Mouse (Mus musculus) stomach, embryonic 15.5 days (tissue): ENCODE measurements around the gene Fam107b. TPM values are rescaled to one million over a fixed set of nuclear protein-coding genes. Genes with fewer than 3 reads are reported as not detected.

ENCODE experiments used
- ATAC-seq: fragments of 200-750 bp; cut with Nextera tagmentation; 2 replicates; pipeline ENCODE4 v1.8.0; 2017; ENCODE audit warnings: low read depth, moderate number of reproducible peaks, moderate TSS enrichment; ENCODE audit not compliant: insufficient read depth, low FRiP score
- H3K27ac ChIP-seq: fragments of 300-500 bp; sonication (generic); 2 replicates; pipeline ENCODE4 v1.5.1; 2015; ENCODE audit warnings: mild to moderate bottlenecking, inconsistent platforms
- H3K27me3 ChIP-seq: fragments of 300-500 bp; sonication (generic); replicated peaks from 2 replicates; pipeline ENCODE4 v1.6.1; 2015; ENCODE audit warnings: inconsistent platforms
- H3K36me3 ChIP-seq: fragments of 300-500 bp; sonication (generic); 2 replicates; pipeline ENCODE4 v1.6.1; 2015; ENCODE audit warnings: inconsistent platforms
- H3K4me1 ChIP-seq: fragments of 300-500 bp; sonication (generic); 2 replicates; pipeline ENCODE4 v1.6.1; 2015; ENCODE audit warnings: inconsistent platforms
- H3K4me2 ChIP-seq: fragments of 300-500 bp; sonication (generic); 2 replicates; pipeline ENCODE4 v1.6.1; 2015; ENCODE audit warnings: mild to moderate bottlenecking, inconsistent platforms
- H3K4me3 ChIP-seq: fragments of 300-500 bp; sonication (generic); replicated peaks from 2 replicates; pipeline ENCODE4 v1.5.1; 2015; ENCODE audit warnings: inconsistent platforms
- H3K9ac ChIP-seq: fragments of 300-500 bp; sonication (generic); 2 replicates; pipeline ENCODE4 v1.6.1; 2015; ENCODE audit warnings: inconsistent platforms
- H3K9me3 ChIP-seq: fragments of 300-500 bp; sonication (generic); 2 replicates; pipeline ENCODE4 v1.6.1; 2016; ENCODE audit warnings: inconsistent platforms
- WGBS: fragments of 180-500 bp; shearing (Covaris S2); methylation state at CpG from one replicate; pipeline ENCODE4 v1.1.7; 2015; 5-methylcytosine and 5-hydroxymethylcytosine counted together
- polyA plus RNA-seq: library from polyadenylated mRNA; unstranded; fragments of >200 nt; fragmentation: Nextera tagmentation; extraction: Ambion mirVana; gene quantifications from 2 replicates; pipeline ENCODE4 v1.2.1, GENCODE M21; 2015

The Fam107b gene
- polyA plus RNA-seq, 1 experiment from 2014 or later = 36.4 TPM

GRCm38 (mm10) chr2:3672654-3673367 lies 102.5 kb downstream of the Fam107b start:
- H3K27ac ChIP-seq = no peak overlapping the region
- 53% methylated on average over 5 of the region's 5 CpGs for WGBS
- no peak overlapping the region for H3K4me3 ChIP-seq
- H3K9ac ChIP-seq = no peak overlapping the region
- no peak for ATAC-seq
- H3K9me3 ChIP-seq = no peaks in the 10 kb centered on the region
- H3K4me2 ChIP-seq = no peak overlapping the region
- no peaks in the 10 kb centered on the region for H3K36me3 ChIP-seq
- no peaks in the 10 kb centered on the region for H3K27me3 ChIP-seq
- H3K4me1 ChIP-seq = no peaks in the 10 kb centered on the region

GRCm38 (mm10) chr2:3675481-3675880 lies 105.2 kb downstream of the Fam107b start:
- H3K4me3 ChIP-seq = no peak overlapping the region
- H3K27ac ChIP-seq = no peak overlapping the region
- no peak for ATAC-seq
- H3K4me1 ChIP-seq = no peaks in the 10 kb centered on the region
- 91% methylated on average over 1 of the region's 1 CpGs for WGBS
- H3K27me3 ChIP-seq = no peaks in the 10 kb centered on the region
- H3K4me2 ChIP-seq = no peak overlapping the region
- no peaks in the 10 kb centered on the region for H3K9me3 ChIP-seq
- H3K9ac ChIP-seq = no peak overlapping the region
- no peaks in the 10 kb centered on the region for H3K36me3 ChIP-seq

GRCm38 (mm10) chr2:3682699-3683098 lies 112.4 kb downstream of the Fam107b start:
- WGBS = 48% methylated on average over 4 of the region's 4 CpGs
- no peak overlapping the region for H3K27ac ChIP-seq
- peaks cover 4% of the 10 kb centered on the region for H3K4me1 ChIP-seq
- no peaks in the 10 kb centered on the region for H3K9me3 ChIP-seq
- no peaks in the 10 kb centered on the region for H3K27me3 ChIP-seq
- H3K36me3 ChIP-seq = no peaks in the 10 kb centered on the region
- H3K9ac ChIP-seq = no peak overlapping the region
- no peak overlapping the region for H3K4me2 ChIP-seq
- no peak overlapping the region for H3K4me3 ChIP-seq
- ATAC-seq = no peak

GRCm38 (mm10) chr2:3683343-3683742 lies 113.1 kb downstream of the Fam107b start:
- Histone ChIP-seq H3K27ac (no peak overlapping the region), H3K9me3 (no peaks in the 10 kb centered on the region), H3K9ac (no peak overlapping the region), H3K4me3 (no peak overlapping the region), H3K36me3 (no peaks in the 10 kb centered on the region), H3K4me1 (peaks cover 4% of the 10 kb centered on the region), H3K4me2 (no peak overlapping the region), H3K27me3 (no peaks in the 10 kb centered on the region)
- WGBS = 68% methylated on average over 5 of the region's 5 CpGs
- ATAC-seq = no peak

- no peak overlapping the region for H3K4me2 ChIP-seq
- no peaks in the 10 kb centered on the region for H3K36me3 ChIP-seq
- no peaks in the 10 kb centered on the region for H3K9me3 ChIP-seq
- ATAC-seq = no peak
- peaks cover 4% of the 10 kb centered on the region for H3K4me1 ChIP-seq
- no peaks in the 10 kb centered on the region for H3K27me3 ChIP-seq
- no peak overlapping the region for H3K9ac ChIP-seq
- H3K27ac ChIP-seq = no peak overlapping the region
- 22% methylated on average over 6 of the region's 6 CpGs for WGBS
- H3K4me3 ChIP-seq = no peak overlapping the region
These were observed 113.5 kb downstream of the Fam107b start for GRCm38 (mm10) chr2:3683751-3684229.

DNA sequence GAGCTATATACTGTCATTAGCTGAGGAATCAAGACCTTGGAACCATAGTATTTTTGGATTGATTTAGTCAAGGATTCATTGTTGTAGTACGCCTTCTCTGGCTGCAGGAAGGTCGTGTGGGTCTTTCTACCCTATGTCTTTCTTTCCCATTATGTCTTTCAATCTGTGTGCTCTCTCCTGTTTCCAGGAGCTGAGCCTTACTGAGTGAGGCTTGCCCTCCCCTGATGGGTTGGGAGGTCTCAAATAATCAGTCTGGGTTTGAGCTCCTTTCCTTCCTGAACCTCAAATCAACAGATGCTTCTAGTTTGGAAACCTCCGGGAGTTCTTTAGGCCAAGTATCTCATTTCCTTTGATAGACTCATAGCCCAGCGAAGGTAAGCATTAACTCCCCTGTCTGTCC lies 119.9 kb downstream of the Fam107b start:
- no peak for ATAC-seq
- no peak overlapping the region for H3K9ac ChIP-seq
- 72% methylated on average over 4 of the region's 4 CpGs for WGBS
- no peaks in the 10 kb centered on the region for H3K36me3 ChIP-seq
- no peak overlapping the region for H3K4me3 ChIP-seq
- H3K27me3 ChIP-seq = no peaks in the 10 kb centered on the region
- H3K9me3 ChIP-seq = no peaks in the 10 kb centered on the region
- no peak overlapping the region for H3K4me2 ChIP-seq
- H3K4me1 ChIP-seq = no peaks in the 10 kb centered on the region
- H3K27ac ChIP-seq = no peak overlapping the region

DNA sequence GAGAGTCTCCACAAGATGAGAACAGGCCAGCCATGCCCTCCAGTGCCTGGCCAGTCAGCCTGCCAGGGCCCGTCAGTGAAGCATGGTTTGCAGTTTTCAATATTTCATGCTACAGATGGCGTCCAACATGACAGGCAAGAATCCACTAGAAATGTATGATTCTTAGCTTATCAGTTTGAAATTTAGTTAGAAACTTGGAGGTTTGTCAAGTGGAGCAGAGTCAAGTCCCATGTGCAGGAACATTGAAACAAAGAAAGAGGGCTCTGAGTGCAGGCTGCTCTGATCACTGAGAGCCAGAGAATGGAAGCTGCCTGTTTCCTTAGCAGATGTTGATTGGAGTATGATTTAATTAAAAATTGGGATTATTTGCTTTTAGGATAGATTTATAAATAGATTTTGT lies 122.5 kb downstream of the Fam107b start:
- Histone ChIP-seq H3K36me3 (no peaks in the 10 kb centered on the region), H3K27ac (no peak overlapping the region), H3K9me3 (no peaks in the 10 kb centered on the region), H3K4me2 (no peak overlapping the region), H3K4me1 (no peaks in the 10 kb centered on the region), H3K27me3 (no peaks in the 10 kb centered on the region), H3K9ac (no peak overlapping the region), H3K4me3 (no peak overlapping the region)
- WGBS = 78% methylated on average over 2 of the region's 2 CpGs
- ATAC-seq = no peak

- WGBS = 69% methylated on average over 5 of the region's 5 CpGs
- Histone ChIP-seq H3K9ac (no peak overlapping the region), H3K4me2 (no peak overlapping the region), H3K9me3 (no peaks in the 10 kb centered on the region), H3K27me3 (no peaks in the 10 kb centered on the region), H3K36me3 (no peaks in the 10 kb centered on the region), H3K27ac (no peak overlapping the region), H3K4me1 (no peaks in the 10 kb centered on the region), H3K4me3 (no peak overlapping the region)
- ATAC-seq = no peak
These were observed 125.6 kb downstream of the Fam107b start for GRCm38 (mm10) chr2:3695900-3696299.

- no peak for ATAC-seq
- no peak overlapping the region for H3K4me2 ChIP-seq
- H3K9ac ChIP-seq = no peak overlapping the region
- H3K4me1 ChIP-seq = no peaks in the 10 kb centered on the region
- no peaks in the 10 kb centered on the region for H3K9me3 ChIP-seq
- no peak overlapping the region for H3K27ac ChIP-seq
- H3K36me3 ChIP-seq = no peaks in the 10 kb centered on the region
- 51% methylated on average over 1 of the region's 1 CpGs for WGBS
- H3K4me3 ChIP-seq = no peak overlapping the region
- H3K27me3 ChIP-seq = no peaks in the 10 kb centered on the region
These were observed 130.1 kb downstream of the Fam107b start for GRCm38 (mm10) chr2:3700368-3700767.

- Histone ChIP-seq H3K9me3 (no peaks in the 10 kb centered on the region), H3K4me2 (no peak overlapping the region), H3K4me3 (no peak overlapping the region), H3K36me3 (no peaks in the 10 kb centered on the region), H3K27ac (no peak overlapping the region), H3K9ac (no peak overlapping the region), H3K27me3 (no peaks in the 10 kb centered on the region), H3K4me1 (no peaks in the 10 kb centered on the region)
- no peak for ATAC-seq
- 72% methylated on average over 7 of the region's 7 CpGs for WGBS
These were observed 132.4 kb downstream of the Fam107b start for GRCm38 (mm10) chr2:3702640-3703190.

- H3K4me2 ChIP-seq = no peak overlapping the region
- WGBS = 66% methylated on average over 2 of the region's 2 CpGs
- no peak for ATAC-seq
- H3K4me1 ChIP-seq = no peaks in the 10 kb centered on the region
- no peaks in the 10 kb centered on the region for H3K27me3 ChIP-seq
- H3K9me3 ChIP-seq = no peaks in the 10 kb centered on the region
- H3K27ac ChIP-seq = no peak overlapping the region
- no peaks in the 10 kb centered on the region for H3K36me3 ChIP-seq
- no peak overlapping the region for H3K9ac ChIP-seq
- no peak overlapping the region for H3K4me3 ChIP-seq
These were observed 133.5 kb downstream of the Fam107b start for GRCm38 (mm10) chr2:3703806-3704205.

DNA sequence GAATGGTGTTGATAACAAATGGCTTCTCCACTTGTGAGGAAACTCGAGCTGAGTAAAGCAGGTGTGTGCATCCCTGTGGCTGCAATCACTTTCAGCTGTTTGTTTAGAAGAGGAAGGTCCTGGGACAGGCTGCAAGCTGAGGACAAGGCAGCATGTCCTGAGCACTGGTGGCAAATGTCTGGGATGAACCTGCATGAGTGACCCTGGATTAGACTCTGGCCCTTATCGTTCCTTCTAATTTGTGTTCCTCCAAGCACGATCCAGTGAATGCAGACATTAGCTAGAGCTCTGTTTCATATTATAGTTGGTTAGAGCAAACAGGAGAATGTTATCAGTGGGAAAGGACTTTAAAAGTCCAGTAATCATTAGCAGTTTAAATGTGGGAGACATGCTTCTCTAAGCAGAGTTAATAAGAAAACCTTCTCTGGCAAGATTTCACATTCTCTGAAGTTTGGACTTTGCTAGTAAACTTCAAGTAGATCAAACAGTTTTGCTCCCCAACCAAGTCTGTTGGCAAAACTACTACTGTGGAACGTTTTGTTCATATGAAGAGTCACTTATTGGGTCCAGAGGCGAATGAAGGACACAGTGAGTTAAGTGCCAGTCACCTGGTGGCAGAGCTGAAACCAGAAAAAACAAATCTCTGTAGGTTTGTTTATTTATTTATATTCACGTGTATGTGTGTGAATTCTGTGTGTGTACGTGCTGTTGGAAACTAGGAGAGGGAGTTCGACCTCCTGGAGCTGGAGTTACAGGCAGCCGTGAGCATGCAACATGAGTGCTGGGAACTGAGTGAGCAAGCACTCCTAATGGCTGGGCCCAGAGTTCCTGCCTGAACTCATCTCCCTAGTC lies 134.2 kb downstream of the Fam107b start:
- Histone ChIP-seq H3K9me3 (no peaks in the 10 kb centered on the region), H3K27me3 (no peaks in the 10 kb centered on the region), H3K36me3 (no peaks in the 10 kb centered on the region), H3K9ac (no peak overlapping the region), H3K4me2 (no peak overlapping the region), H3K4me1 (no peaks in the 10 kb centered on the region), H3K27ac (no peak overlapping the region; the same call in 1 of the 2 replicates), H3K4me3 (no peak overlapping the region)
- WGBS = 63% methylated on average over 9 of the region's 9 CpGs
- ATAC-seq = no peak
